Mouse (Mus musculus) right cerebral cortex, postnatal 36 days (tissue): ENCODE results near the gene Il22ra2.

Source experiments
- DNase-seq, 2 experiments: peaks; one replicate each; pipeline ENCODE4 v3.0.0; 2022; ENCODE audit warnings: low spot score in 2 of 2, mixed read lengths in 1 of 2

The Il22ra2 gene

GRCm38 (mm10) chr10:19621408-19622048 is at the start of gene Il22ra2:
Il22ra2 (plus strand) TSS chr10:19621998.
- no peak for DNase-seq

GRCm38 (mm10) chr10:19577571-19577970 is 44.2 kb upstream of the Il22ra2 start:
- DNase-seq = no peak

GRCm38 (mm10) chr10:19578001-19578400 is 43.8 kb upstream of the Il22ra2 start:
- DNase-seq = no peak

- peak; percentile 30 to 40 for DNase-seq
Measured at GRCm38 (mm10) chr10:19578409-19578986, 43.3 kb upstream of the Il22ra2 start.

GRCm38 (mm10) chr10:19580660-19581059 is 41.1 kb upstream of the Il22ra2 start:
- no peak for DNase-seq

- no peak for DNase-seq
Measured at GRCm38 (mm10) chr10:19581844-19582582, 39.8 kb upstream of the Il22ra2 start.

- DNase-seq = no peak
Measured at GRCm38 (mm10) chr10:19582806-19583430, 38.9 kb upstream of the Il22ra2 start.

- DNase-seq = peak in 1 of 2 experiments; percentile 16
Measured at GRCm38 (mm10) chr10:19584064-19584463, 37.7 kb upstream of the Il22ra2 start.

- no peak for DNase-seq
Measured at GRCm38 (mm10) chr10:19584846-19585245, 37.0 kb upstream of the Il22ra2 start.

GRCm38 (mm10) chr10:19585860-19586259 is 35.9 kb upstream of the Il22ra2 start:
- no peak for DNase-seq

- DNase-seq = no peak
Measured at GRCm38 (mm10) chr10:19587281-19587680, 34.5 kb upstream of the Il22ra2 start.

GRCm38 (mm10) chr10:19589626-19590025 is 32.2 kb upstream of the Il22ra2 start:
- no peak for DNase-seq

GRCm38 (mm10) chr10:19591286-19591640 is 30.5 kb upstream of the Il22ra2 start:
- no peak for DNase-seq

GRCm38 (mm10) chr10:19591641-19592441 is 30.0 kb upstream of the Il22ra2 start, which contains the start of gene Ifngr1:
Ifngr1 (plus strand) TSS chr10:19591949.
- peak; percentile 90 to 93 for DNase-seq

- no peak for DNase-seq
Measured at GRCm38 (mm10) chr10:19592556-19592955, 29.2 kb upstream of the Il22ra2 start.

GRCm38 (mm10) chr10:19593296-19593695 is 28.5 kb upstream of the Il22ra2 start:
- DNase-seq = no peak

- no peak for DNase-seq
Measured at GRCm38 (mm10) chr10:19594201-19594905, 27.4 kb upstream of the Il22ra2 start.

GRCm38 (mm10) chr10:19596866-19597265 is 24.9 kb upstream of the Il22ra2 start:
- no peak for DNase-seq

- no peak for DNase-seq
Measured at GRCm38 (mm10) chr10:19598091-19598490, 23.7 kb upstream of the Il22ra2 start.

- DNase-seq = no peak
Measured at GRCm38 (mm10) chr10:19599331-19600092, 22.3 kb upstream of the Il22ra2 start.
